Mouse (Mus musculus) central nervous system, embryonic 14 days (tissue): ENCODE results near the gene Crtac1. TPM values are rescaled to one million over a fixed set of nuclear protein-coding genes. Genes with fewer than 3 reads are reported as not detected.

Source experiments
- polyA plus RNA-seq: library from polyadenylated mRNA; depleted of rRNA; stranded (reverse); fragments of >200 nt; gene quantifications from 2 replicates; pipeline ENCODE4 v1.2.3, GENCODE M21; 2012; rRNA removed

The Crtac1 gene
- 19.1 and 20.3 TPM in 2 replicates for polyA plus RNA-seq

DNA sequence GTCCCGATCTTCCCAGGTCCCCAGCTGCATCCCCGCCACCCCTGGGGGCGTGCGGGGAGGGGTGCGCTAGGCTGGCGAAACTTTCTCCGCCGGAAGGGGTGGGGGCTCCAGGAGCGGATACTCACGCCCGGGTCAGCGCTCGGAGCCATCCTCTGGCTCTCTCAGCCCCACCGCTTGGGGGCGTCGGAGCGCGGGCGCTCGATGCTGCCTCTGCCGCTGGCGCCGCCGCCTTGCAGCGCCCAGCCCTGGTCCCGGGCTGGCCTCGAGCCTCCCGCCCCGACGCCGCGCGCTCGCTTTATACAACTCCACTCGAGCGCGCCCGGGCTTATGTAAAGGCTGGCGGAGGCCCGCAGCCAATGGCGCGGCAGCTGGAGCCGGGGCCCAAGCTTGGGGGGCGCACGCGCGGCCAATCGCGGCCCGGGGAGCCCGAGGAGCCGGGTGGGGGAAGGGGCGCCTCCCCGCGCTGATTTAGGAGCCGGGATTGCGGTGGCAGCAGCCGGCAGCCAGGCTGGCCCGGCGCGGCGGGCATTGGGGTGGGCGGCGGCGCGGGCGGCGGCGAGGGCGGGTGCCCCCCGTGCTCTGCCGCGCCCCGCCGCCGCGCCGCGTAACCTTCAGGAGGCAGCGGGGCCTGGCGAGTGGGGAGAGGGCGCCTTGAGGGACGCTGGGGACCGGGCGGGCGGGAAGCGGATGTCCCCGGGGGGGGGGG, at the start of gene Crtac1:
Gene Crtac1 (minus strand): TSS at position 299 of the 706 bp plus-strand sequence.

DNA sequence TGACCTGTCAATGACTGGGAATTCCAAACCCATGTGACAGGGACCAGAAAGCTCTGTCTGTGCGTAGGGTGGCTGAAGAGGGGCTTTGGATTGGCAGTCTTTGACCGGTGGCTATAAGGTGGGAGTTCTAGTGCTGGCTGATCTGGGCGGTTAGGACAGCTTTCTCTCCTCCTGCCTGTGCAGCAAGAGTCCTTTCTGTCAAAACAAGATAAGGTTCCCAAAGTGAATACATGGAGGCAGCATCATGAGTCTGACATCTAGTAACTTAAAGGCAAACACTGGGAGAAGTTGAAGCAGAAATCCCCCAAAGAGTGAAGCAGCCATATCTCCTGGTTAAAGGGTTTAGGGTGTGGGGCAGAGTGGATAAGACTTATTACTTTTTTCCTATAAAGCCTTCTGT, 184.1 kb downstream of the Crtac1 start, which contains the start of gene Golga7b:
Gene Golga7b (plus strand): TSS at position 56 of the 400 bp plus-strand sequence.

Other genes with a start within 250 kb of the Crtac1 start
- gene Sfrp5, start 229.5 kb downstream of the Crtac1 start, polyA plus RNA-seq: 2.0 and 10.9 TPM in 2 replicates
- 21.2 and 23.3 TPM in 2 replicates for gene Golga7b, start 184.2 kb downstream of the Crtac1 start, polyA plus RNA-seq
- gene R3hcc1l, start 87.0 kb upstream of the Crtac1 start, polyA plus RNA-seq: 12.5 and 13.3 TPM in 2 replicates
- 0.36 and 2.6 TPM in 2 replicates for gene Loxl4, start 181.0 kb upstream of the Crtac1 start, polyA plus RNA-seq